Mouse (Mus musculus) G1E (cell line): ENCODE measurements around the gene 4930558K02Rik. TPM values are rescaled to one million over a fixed set of nuclear protein-coding genes. Genes with fewer than 3 reads are reported as not detected.

Experiments
- ATAC-seq: 2 replicates; pipeline ENCODE4 v1.8.0; 2016; ENCODE audit warnings: mild to moderate bottlenecking; ENCODE audit not compliant: insufficient number of reproducible peaks, poor library complexity, low FRiP score, severe bottlenecking; ENCODE audit errors: extremely low read depth
- DNase-seq: peaks from one replicate; pipeline ENCODE4 v3.0.0; 2012; ENCODE audit warnings: low spot score
- H3K27me3 ChIP-seq: 2 replicates; pipeline ENCODE4 v1.6.1; 2012; ENCODE audit warnings: mild to moderate bottlenecking, low read length, inconsistent platforms; ENCODE audit not compliant: insufficient read depth
- H3K36me3 ChIP-seq: replicated peaks from 2 replicates; pipeline ENCODE3; 2012; ENCODE audit warnings: mild to moderate bottlenecking, inconsistent platforms
- H3K4me1 ChIP-seq: 2 replicates; pipeline ENCODE4 v1.6.1; 2012; ENCODE audit warnings: low read depth, low read length, inconsistent platforms, mixed read lengths; ENCODE audit not compliant: insufficient read depth
- H3K4me3 ChIP-seq: 2 replicates; pipeline ENCODE4 v1.5.1; 2012; ENCODE audit warnings: low read depth, mild to moderate bottlenecking, inconsistent platforms, low read length, moderate library complexity, mixed read lengths
- H3K9me3 ChIP-seq: replicated peaks from 2 replicates; pipeline ENCODE4 v1.6.1; 2012; ENCODE audit warnings: inconsistent platforms
- CTCF ChIP-seq: IDR thresholded peaks from 2 replicates; pipeline ENCODE4 v1.5.1; 2012; ENCODE audit warnings: low read depth, low read length, inconsistent platforms, mixed read lengths
- GATA1 ChIP-seq: IDR thresholded peaks from 2 replicates; pipeline ENCODE4 v1.6.1; 2012; ENCODE audit warnings: borderline replicate concordance, low read length, inconsistent platforms, mixed read lengths
- GATA2 ChIP-seq: IDR thresholded peaks from 2 replicates; pipeline ENCODE4 v1.6.1; 2012; ENCODE audit warnings: low read depth, low read length, inconsistent platforms, borderline replicate concordance
- POLR2AphosphoS5 ChIP-seq: IDR thresholded peaks from 2 replicates; pipeline ENCODE4 v1.6.1; 2012; ENCODE audit warnings: low read depth, low read length, inconsistent platforms; ENCODE audit not compliant: insufficient replicate concordance
- TAL1 ChIP-seq: conservative IDR thresholded peaks from 2 replicates; pipeline ENCODE4 v1.6.1; 2012; ENCODE audit warnings: low read depth, low read length, inconsistent platforms, mixed read lengths
- polyA plus RNA-seq: library from polyadenylated mRNA; stranded (reverse); fragments of >175 nt; gene quantifications from 2 replicates; pipeline ENCODE4 v1.2.3, GENCODE M21; 2012
- total RNA-seq, 2 experiments: library from RNA; stranded (forward) in 1 of 2; stranded (reverse) in 1 of 2; fragments of 200-1000 nt in 1 of 2; fragments of >200 nt in 1 of 2; fragmentation: Nextera tagmentation in 1 of 2; gene quantifications; 2 replicates each; pipeline ENCODE4 v1.2.3; 2014 to 2017

4930558K02Rik gene
- total and polyA plus RNA-seq, 3 experiments: not detected

DNA sequence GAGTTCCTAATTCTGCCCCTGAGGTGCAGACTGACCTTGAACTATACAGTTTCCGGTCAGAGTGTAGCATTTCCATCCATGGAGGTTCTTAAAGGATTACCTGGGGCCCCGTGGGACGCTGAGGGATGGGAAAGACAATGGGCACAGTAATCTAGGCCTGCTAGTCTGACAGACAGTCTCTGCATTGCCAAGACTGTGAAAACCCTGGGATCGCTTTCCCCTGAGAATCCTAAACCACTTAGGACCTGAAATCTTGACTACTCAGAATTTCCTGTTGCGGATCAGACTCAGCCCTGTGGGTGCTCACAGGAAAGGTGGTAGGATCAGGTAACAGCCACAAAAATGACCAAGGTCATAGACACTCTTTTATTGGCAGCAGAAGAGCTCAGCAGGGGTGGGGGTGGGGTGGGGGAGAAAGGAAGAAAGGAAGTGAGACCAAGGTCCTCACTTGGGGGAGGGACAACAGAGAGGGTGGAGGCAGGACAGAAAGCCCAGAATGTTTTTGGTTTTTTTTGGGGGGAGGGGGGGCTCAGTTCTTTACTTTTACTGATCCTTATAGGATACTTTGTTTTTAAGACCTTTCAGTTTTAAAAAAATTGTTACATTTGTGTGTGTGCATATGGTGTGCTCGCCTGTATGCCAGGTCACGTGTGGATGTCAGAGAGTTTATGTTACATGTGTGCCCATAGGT, 60.6 kb downstream of the 4930558K02Rik start:
- Histone ChIP-seq H3K27me3 (peaks cover 14% of the 10 kb centered on the region), H3K9me3 (no peaks in the 10 kb centered on the region), H3K36me3 (no peaks in the 10 kb centered on the region), H3K4me3 (no peak overlapping the region), H3K4me1 (peaks cover 24% of the 10 kb centered on the region)
- TF ChIP-seq POLR2AphosphoS5: no peak
- no peak for TF ChIP-seq GATA1
- no peak for TF ChIP-seq TAL1
- no peak for TF ChIP-seq GATA2
- no peak for TF ChIP-seq CTCF
- ATAC-seq: no peak
- no peak for DNase-seq

- H3K4me1 ChIP-seq: peaks cover 24% of the 10 kb centered on the region
- H3K36me3 ChIP-seq: no peaks in the 10 kb centered on the region
- no peak for ATAC-seq
- TF ChIP-seq CTCF: no peak
- no peak for TF ChIP-seq GATA1
- TF ChIP-seq GATA2: no peak
- no peak for TF ChIP-seq TAL1
- no peak for TF ChIP-seq POLR2AphosphoS5
- no peaks in the 10 kb centered on the region for H3K9me3 ChIP-seq
- H3K27me3 ChIP-seq: peaks cover 22% of the 10 kb centered on the region
- DNase-seq: no peak
- no peak overlapping the region for H3K4me3 ChIP-seq
These were observed 61.4 kb downstream of the 4930558K02Rik start for GRCm38 (mm10) chr1:161917940-161918484.

GRCm38 (mm10) chr1:161916036-161916435, 63.4 kb downstream of the 4930558K02Rik start:
- no peaks in the 10 kb centered on the region for H3K36me3 ChIP-seq
- ATAC-seq: no peak
- H3K4me1 ChIP-seq: peaks cover 14% of the 10 kb centered on the region
- TF ChIP-seq CTCF (no peak), GATA2 (no peak), GATA1 (no peak), TAL1 (no peak), POLR2AphosphoS5 (no peak)
- H3K4me3 ChIP-seq: no peak overlapping the region
- H3K9me3 ChIP-seq: no peaks in the 10 kb centered on the region
- no peak for DNase-seq
- peaks cover 28% of the 10 kb centered on the region for H3K27me3 ChIP-seq

GRCm38 (mm10) chr1:161913648-161913984, 65.8 kb downstream of the 4930558K02Rik start:
- Histone ChIP-seq H3K4me1 (peaks cover 12% of the 10 kb centered on the region), H3K9me3 (no peaks in the 10 kb centered on the region), H3K36me3 (no peaks in the 10 kb centered on the region), H3K27me3 (peaks cover 23% of the 10 kb centered on the region), H3K4me3 (no peak overlapping the region)
- DNase-seq (no peak), ATAC-seq (no peak)
- no peak for TF ChIP-seq POLR2AphosphoS5
- TF ChIP-seq GATA2: no peak

GRCm38 (mm10) chr1:161912940-161913647, 66.3 kb downstream of the 4930558K02Rik start:
- H3K27me3 ChIP-seq: peaks cover 23% of the 10 kb centered on the region
- H3K36me3 ChIP-seq: no peaks in the 10 kb centered on the region
- TF ChIP-seq TAL1 (no peak), GATA1 (no peak), GATA2 (no peak), POLR2AphosphoS5 (no peak), CTCF (no peak)
- ATAC-seq (no peak), DNase-seq (no peak)
- no peak overlapping the region for H3K4me3 ChIP-seq
- H3K9me3 ChIP-seq: no peaks in the 10 kb centered on the region
- peaks cover 8% of the 10 kb centered on the region; the same call in 1 of the 2 replicates for H3K4me1 ChIP-seq

- TF ChIP-seq CTCF: no peak
- no peak for TF ChIP-seq GATA2
- no peak for TF ChIP-seq GATA1
- no peaks in the 10 kb centered on the region for H3K4me1 ChIP-seq
- no peak for ATAC-seq
- H3K27me3 ChIP-seq: peaks cover 14% of the 10 kb centered on the region
- no peak overlapping the region for H3K4me3 ChIP-seq
- no peaks in the 10 kb centered on the region for H3K36me3 ChIP-seq
- no peak for DNase-seq
- H3K9me3 ChIP-seq: no peaks in the 10 kb centered on the region
These were observed 70.4 kb downstream of the 4930558K02Rik start for GRCm38 (mm10) chr1:161909074-161909473.
